Mouse (Mus musculus) kidney, postnatal 36 days (tissue): ENCODE data around the gene Ppfia3.

Experiments used
- DNase-seq, 2 experiments: peaks; one replicate each; pipeline ENCODE4 v3.0.0; 2021 to 2022; ENCODE audit warnings: mixed read lengths in 2 of 2

Gene Ppfia3

GRCm38 (mm10) chr7:45343543-45343942 lies 23.3 kb downstream of the Ppfia3 start:
- DNase-seq = no peak

DNA sequence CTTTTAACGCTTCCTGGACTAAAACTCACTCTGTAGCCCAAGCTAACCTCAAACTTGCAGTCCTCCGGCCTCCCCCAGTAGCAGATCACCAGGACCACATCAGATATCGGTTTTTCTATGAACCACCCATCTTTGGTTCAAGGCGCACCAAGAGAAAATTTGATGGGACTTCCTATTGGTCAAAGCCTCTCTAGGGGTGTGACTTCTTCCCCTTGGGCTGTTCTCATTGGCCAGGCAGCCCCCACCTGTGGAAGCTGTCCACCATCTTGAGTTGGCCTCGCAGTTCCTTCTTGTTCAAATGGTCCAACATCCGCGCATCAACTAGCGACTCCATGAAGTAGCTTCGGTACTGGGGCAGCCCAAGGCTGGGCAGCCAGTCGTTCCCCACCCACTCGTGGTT lies 24.7 kb downstream of the Ppfia3 start:
- no peak for DNase-seq

DNA sequence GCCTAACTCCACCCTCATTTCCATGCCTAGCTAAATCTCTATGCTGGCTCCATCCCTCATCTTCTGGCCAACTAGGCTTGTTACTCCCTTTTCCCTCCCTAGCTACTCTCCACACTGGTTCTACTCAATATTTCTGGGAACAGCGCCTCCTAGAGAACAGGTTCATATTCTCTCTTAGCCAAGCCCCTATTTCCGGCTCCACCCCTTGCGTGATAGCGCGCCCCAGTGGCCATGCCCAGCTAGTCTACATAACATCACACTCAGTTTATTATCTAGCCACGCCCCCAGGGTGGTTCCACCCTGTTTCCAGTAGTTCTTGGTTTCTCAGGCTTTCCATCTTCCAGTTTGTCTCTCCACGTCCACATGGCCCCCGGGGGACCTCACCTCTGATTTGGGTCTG lies 25.5 kb downstream of the Ppfia3 start:
- DNase-seq = peak; percentile 67 to 85

DNA sequence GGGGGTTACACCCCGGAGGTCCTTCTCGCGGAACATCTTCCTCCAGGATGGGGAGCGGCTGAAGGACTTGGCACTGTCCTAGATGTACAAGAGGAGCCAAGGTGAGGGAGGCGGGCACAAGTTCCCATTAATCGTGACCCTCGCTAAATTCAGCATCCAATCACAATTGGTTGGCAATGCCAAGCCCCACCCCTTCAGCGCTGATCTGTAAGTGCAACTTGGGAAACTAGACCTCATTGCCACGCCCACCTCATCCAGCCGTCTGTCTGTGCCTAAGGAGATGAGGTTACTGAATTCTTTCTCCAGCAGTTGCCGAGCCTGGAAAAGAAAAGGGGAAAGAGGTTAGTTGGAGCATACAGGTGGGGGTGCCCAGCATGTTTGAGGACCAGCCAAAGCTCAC lies 26.1 kb downstream of the Ppfia3 start:
- peak; percentile 43 to 62 for DNase-seq

DNA sequence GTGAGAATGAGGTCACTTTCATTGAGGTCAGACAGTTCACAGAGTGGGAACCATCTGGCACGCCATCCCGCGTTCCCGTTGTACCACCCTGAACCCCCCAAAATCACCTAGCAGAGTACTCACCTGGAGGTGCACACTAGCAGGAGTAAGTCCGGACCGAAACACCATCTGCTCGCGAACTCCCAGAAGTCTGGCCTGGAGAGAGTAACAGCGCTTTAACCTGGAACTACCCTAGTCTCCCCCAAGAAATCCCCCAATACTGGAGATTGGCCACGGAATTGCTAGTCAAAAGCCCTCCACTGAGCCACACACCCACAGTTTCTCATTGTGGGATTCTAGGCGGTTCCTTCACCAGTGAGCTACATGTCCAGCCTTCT lies 26.8 kb downstream of the Ppfia3 start:
- no peak for DNase-seq

GRCm38 (mm10) chr7:45339410-45340065 lies 27.3 kb downstream of the Ppfia3 start:
- DNase-seq = peak; percentile 49 to 67

- DNase-seq = peak; percentile 37 to 67
These were observed 28.5 kb downstream of the Ppfia3 start for GRCm38 (mm10) chr7:45338161-45338911.

- no peak for DNase-seq
These were observed 29.4 kb downstream of the Ppfia3 start for GRCm38 (mm10) chr7:45337469-45337868.

- DNase-seq = no peak
These were observed 30.5 kb downstream of the Ppfia3 start for GRCm38 (mm10) chr7:45336319-45336718.

DNA sequence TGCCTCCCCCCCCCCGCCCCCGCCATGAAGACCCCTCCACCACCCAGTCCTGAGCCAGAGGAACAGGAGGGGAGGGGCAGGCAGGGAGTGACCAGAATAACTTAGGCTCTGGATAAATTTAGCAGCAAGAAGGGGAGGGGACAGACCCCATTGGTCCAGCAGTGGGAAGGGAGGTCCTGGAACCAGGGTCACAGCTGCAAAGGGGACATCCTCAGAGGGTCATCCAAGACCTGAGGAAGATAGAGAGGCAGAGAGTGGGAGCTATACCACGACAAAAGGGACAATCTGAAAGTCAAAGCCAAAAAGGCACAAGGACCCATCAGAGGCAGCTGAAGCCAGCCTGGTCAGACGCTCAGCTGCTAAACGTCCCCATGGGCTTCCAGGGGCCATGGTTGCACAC lies 31.8 kb downstream of the Ppfia3 start, which contains the start of gene Hrc:
TSS of gene Hrc (plus strand) at position 235 of the 400 bp plus-strand sequence.
- no peak for DNase-seq

GRCm38 (mm10) chr7:45334605-45335004 lies 32.2 kb downstream of the Ppfia3 start:
- no peak for DNase-seq

GRCm38 (mm10) chr7:45333431-45333982 lies 33.3 kb downstream of the Ppfia3 start, which contains the start of gene Trpm4:
Gene Trpm4 (minus strand): TSS chr7:45333780.
- peak; percentile 84 to 93 for DNase-seq

DNA sequence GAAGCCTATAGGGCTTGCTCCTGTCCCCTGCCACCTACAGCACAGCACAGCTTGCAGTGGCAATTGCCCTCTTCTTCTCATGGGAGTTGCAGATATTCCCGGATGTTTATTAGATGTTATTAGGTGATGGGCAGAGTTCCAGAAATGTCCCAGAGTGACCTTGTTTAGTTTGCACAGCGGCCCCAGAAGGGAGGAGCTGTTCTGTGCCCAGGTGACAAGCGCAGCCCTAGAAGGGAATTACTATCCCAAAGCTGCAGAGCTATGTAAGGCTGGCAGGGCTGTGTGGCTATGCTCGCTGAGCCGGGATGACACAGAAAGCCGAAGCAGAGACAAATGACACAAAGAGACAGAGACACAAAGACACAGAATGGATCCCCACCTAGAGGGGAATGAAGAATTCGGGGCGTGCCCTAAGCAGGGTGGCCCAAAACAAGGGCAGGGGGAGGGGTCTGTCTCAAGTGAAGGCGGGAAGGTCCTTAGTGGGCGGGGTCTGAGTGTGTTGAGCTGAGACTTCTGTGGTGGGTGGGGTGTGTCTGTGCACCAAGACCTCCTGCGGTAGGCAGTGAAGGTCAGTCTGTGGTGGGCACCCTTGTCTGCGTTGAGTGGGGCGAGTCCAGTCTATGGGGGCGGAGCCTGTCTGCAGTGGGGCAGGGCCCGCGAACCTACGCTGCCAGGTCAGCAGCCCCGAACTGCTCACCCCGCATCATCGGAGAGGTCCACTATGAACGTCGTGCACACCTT lies 34.0 kb downstream of the Ppfia3 start:
- peak; percentile 60 to 66 for DNase-seq

GRCm38 (mm10) chr7:45331502-45331901 lies 35.3 kb downstream of the Ppfia3 start:
- DNase-seq = no peak

DNA sequence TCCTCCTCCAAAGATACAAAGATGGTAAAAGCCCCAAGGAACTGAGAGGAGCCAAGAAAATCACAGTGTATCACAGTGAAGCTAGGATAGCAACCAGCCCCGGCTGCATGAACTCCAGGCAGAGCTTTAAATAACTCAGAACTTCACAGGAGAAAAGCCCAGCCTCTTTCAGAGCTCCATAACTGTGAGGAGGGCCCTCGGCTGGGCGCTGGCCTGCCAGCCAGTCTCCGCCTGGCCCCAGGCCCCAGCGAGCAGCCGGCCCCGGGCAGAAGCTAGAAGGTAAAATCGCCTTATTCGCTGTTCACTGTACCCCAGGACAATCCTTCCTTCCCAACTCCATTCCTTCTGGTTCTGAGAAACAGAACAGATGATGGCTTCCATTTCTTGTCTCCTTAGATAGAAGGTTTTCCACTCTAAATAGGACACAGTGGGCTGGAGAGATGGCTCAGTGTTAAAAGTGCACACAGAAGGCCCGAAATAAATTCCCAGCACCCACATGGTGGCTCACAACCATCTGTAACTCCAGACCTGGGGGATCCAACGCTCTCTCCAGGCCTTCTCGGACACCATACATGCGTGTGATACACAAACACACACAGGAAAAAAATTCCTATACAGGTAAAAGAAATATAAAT lies 37.9 kb downstream of the Ppfia3 start:
- no peak for DNase-seq

GRCm38 (mm10) chr7:45325800-45326199 lies 41.0 kb downstream of the Ppfia3 start:
- no peak for DNase-seq

GRCm38 (mm10) chr7:45323069-45323468 lies 43.8 kb downstream of the Ppfia3 start:
- no peak for DNase-seq

DNA sequence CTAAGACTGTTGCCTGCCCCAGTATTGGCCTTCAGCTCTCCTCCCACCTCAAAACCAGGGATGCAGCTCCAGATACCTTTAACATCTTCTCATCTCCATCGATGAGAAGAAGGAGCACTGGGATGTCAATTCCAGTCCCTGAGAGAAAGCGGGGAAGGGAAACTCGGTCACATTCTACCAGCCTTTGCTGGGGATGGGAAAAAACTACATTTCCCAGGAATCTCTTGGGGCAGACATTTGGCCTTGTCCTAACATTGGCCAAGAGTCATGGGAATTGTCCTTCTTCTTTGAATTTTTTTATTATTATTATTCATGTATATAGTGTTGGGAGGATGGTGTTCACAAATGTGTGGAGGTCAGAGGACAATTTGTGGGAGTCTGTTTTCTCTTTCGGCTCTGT lies 44.6 kb downstream of the Ppfia3 start:
- DNase-seq = no peak

DNA sequence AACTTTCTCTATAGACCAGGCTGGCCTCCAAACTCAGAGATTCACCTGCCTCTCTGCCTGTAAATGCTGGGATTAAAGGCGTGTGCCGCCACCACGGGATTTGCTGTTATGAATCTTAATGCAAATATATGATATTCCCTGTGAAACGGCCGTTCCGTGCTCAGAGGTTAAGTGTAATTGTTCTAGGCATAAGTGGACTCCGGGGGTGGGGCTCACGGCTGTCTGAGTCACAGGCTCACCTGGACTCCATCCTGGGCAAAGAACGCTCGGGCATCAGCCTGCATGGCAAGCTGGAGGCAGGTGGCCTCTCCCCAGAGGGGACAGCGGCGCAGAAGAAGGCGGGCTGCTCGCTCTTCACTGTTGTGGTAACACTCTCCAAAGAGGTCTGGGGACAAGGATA lies 50.3 kb downstream of the Ppfia3 start:
- DNase-seq = no peak

DNA sequence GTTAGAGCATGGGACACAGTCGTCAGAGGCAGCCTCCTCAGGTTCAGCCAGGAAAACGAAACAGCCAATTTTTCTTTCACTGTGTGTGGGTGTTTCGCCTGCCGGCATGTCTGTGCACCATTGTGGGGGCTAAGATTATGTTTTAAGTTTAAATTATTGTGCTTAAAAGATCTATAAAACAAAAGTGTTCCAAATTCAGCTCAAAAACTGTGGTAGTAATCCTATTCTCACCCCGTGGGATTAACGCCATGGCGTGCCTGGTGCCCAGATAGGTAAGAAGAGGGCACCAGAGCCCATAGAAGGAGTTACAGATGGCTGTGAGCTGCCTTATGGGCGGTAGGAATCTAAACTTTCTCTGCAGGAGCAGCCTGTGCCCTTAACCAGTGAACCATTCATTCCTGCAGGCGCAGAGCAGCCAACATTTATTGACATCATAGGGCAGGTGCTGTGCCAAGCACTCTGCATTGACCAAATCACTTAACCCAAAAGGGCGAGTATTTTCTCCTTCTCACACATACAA lies 51.6 kb downstream of the Ppfia3 start:
- DNase-seq = peak; percentile 64 to 76

DNA sequence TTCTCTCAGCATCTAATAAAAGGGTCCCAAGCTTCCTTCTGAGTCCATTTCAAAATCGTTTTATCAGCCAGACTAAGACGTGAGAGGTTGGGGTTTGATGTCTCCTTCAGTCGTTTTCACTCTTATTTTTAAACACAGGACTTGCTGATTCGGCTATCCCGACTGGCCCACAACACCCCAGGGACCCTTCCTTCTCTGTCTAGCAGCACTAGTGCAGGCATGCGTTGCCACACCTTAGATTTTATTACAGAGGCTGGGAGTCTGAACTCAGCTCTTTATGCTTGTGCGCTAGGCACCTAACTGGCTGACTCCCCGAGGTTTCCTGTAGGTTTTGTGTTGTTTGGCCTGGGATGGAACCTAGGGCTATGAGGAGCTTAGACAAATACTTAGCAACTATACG lies 53.3 kb downstream of the Ppfia3 start:
- DNase-seq = no peak

GRCm38 (mm10) chr7:45312686-45313453 lies 53.9 kb downstream of the Ppfia3 start:
- no peak for DNase-seq
